Mouse (Mus musculus) layer of hippocampus, adult 2 months (tissue): ENCODE data around the gene Sapcd2. TPM values are rescaled to one million over a fixed set of nuclear protein-coding genes. Genes with fewer than 3 reads are reported as not detected.

Source experiments
- DNase-seq, 2 experiments: peaks; one replicate each; pipeline ENCODE4 v3.0.0; 2022; ENCODE audit warnings: low spot score in 2 of 2
- H3K27ac ChIP-seq: fragments of 200-600 bp; 2 replicates; pipeline ENCODE4 v1.8.1; 2022
- H3K4me3 ChIP-seq: fragments of 200-600 bp; 2 replicates; pipeline ENCODE4 v1.8.1; 2022; ENCODE audit warnings: mild to moderate bottlenecking
- CTCF ChIP-seq: fragments of 200-600 bp; conservative IDR thresholded peaks from 2 replicates; pipeline ENCODE4 v1.8.1; 2022; ENCODE audit warnings: antibody characterized with exemption, mild to moderate bottlenecking, moderate library complexity
- total RNA-seq, 2 experiments: library from RNA; stranded (reverse); gene quantifications; 2 replicates each; pipeline ENCODE4 v1.2.3; 2021

Gene Sapcd2
- total RNA-seq, 2 experiments from 2014 or later = 3.0 to 4.0 TPM

DNA sequence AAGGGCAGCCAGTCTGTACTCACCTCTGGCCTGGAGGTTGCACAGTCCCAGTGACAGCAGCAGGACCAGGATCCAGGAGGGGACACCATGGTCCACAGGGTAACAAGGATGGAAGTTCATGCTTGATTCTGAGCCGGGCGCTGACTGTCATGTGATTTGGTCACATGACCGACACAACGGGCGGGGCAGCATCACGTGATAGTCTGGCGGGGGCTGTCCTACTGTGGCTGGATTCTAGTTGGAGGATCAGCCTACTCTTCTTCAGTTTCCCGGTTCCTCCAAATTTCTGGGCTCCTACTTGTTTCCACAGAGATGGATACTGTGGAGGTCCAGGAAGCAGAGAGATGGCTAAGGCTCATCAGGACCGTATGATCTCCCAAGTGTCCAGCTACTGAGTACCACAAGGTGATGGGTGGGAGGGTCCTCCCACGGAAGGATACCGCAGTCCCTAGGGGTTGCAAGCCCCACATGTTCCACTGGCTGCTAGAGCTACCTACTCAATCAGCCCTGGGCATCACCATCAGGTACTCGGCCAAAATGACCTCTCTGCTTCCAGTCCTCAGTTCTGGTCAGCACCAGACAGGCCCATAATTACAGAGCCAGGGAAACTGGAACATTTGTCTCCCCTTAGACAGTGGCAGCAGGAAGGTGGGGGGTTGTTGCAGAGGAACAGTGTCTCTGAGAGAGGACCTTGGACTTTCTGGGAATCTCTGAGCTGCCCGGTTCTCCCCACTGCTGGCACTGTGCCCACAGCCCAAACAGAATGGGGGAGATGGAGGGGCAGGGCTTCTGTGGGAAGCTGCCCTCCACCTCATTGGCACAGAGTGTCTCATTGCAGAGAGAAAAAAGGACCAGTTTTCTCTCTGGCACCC lies 15.7 kb upstream of the Sapcd2 start, which contains the start of gene Dpp7:
TSS of gene Dpp7 (minus strand) at position 152 of the 872 bp plus-strand sequence.
- H3K27ac ChIP-seq = peak within 1 kb of the TSS; percentile 72

DNA sequence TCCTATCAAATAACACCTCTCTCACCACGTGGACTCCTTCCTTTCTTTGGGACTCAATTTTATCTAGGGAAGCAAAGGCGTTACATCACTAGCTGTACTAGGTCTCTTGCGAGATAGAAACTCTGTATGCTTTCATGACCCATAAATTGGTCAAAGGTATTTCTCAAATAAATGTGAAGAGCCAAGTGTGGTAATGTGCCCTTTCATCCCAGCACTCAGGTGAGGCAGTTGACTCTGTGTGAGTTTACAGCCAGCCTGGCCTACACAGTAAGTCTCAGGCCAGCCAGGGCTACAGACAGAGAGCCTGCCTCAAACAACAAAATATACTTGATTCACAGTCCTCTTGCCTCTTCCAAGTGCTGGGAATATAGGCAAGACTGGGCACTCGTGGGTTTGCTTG lies 12.3 kb upstream of the Sapcd2 start:
- Histone ChIP-seq H3K4me3 (no peak overlapping the region), H3K27ac (no peak overlapping the region)
- TF ChIP-seq CTCF = no peak
- no peak for DNase-seq

More for the DNA sequence above, 15.7 kb upstream of the Sapcd2 start, which contains the start of gene Dpp7:
- H3K4me3 ChIP-seq = peak within 1 kb of the TSS; percentile 76
- no peak for TF ChIP-seq CTCF
- DNase-seq = peak; percentile 82 to 87

DNA sequence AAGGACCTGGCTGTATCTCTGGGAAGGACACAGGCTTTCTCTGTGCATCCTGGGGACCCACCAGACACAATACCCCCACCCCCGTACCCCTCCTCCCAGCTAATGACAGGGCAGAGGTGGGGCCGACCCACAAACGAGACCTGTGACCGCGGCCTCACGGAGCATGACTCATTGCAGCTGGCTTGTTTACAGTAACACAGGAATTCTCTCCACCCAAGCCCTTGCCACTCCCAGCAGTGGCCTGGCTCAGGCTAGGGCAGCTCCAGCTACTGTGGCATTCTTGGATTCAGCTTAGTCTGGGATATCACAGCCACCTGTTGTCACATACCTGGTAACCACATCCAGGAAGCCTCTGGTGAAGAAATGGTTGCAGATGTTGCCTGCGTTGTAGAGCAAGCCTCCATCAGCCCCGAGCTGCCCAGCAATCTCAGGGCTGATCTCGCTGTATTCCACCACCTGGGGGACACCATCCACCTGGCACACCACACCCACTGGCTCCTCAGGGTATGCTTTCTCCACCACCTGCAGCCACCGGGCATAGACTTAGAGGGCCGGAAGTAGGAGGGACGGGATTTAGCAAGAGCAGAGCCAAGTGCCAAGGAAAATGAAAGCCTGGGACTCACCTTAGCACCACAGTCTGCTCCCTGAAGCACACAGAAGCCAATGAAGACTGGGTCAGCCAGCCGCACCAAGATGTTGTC lies 8.5 kb upstream of the Sapcd2 start:
- no peak overlapping the region for H3K27ac ChIP-seq
- TF ChIP-seq CTCF = no peak
- no peak for DNase-seq
- no peak overlapping the region for H3K4me3 ChIP-seq

DNA sequence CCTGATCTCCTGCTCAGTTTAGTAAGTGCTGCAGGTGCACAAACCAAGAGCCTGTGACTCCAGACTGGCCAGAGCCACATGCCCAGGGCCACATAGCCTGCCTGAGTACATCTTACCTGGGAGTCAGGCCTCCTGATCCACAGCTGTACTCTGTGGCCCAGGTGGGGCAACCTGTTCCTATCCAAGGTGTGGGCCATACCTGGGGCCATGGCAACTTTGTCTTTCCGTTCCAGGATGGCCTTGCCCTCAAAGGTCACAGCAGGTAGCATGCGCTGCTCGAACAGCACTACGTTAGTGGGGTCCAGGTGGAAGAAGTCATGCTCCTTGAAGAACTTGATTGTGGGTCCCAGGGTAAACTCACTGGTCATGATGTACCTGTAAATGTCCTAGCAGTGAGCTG lies 7.8 kb upstream of the Sapcd2 start:
- H3K4me3 ChIP-seq = no peak overlapping the region
- no peak for TF ChIP-seq CTCF
- no peak overlapping the region for H3K27ac ChIP-seq
- DNase-seq = no peak

DNA sequence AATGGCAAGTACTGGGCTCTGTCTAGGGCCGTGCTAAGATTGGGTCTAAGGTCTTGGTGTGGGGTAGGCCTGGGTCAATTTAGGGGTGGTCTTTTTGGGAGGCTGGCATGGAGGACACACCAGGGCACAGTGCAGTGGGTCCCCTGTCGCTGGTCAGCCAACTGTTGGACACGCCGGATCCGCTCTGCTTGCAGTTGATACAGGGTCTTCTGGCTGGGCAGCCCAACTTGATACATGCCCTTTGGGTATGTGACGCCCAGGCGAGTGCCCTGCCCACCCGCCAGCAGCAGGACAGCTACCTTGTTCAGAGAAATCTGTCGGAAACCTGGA lies 7.4 kb upstream of the Sapcd2 start:
- H3K27ac ChIP-seq = 0 out of 2 replicates have a peak overlapping the region, but pooled peaks have one; percentile 76
- TF ChIP-seq CTCF = no peak
- H3K4me3 ChIP-seq = peak overlapping the region; percentile 78
- no peak for DNase-seq

DNA sequence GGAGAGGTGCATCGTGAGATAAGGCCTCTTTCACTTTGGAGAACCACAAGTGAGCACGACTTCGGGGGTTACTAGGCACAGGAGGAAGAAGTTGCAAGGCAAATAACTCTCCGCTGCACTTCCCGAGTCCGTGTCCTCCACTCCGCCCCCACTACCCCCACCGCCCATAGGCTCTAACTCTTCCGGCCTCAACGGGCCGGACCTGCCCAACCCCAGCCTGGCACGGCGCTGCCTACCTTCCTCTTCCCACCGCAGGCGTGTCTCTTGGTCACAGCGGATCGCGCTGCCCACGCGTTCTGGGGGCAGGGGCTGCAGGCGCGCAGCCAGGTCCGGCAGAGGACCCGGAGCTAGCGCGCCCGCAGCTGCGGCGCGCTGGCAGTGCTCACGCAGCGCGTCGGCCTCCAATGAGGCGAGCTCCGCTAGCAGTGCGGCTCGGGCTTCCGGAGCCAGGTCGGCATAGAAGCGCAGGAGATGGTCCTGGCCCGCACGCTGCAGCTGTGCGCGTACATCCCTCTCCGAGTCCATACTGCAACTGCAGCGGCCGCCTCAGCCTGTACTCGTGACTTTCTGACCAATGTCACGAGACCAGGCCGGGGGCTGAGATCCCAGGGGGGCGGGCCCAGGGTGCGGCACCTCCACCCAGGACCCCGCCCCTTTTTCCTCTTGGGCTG lies 6.9 kb upstream of the Sapcd2 start, which contains the start of gene Uap1l1:
TSS of gene Uap1l1 (minus strand) at position 592 of the 671 bp plus-strand sequence.
- DNase-seq = peak; percentile 41 to 65
- TF ChIP-seq CTCF = no peak
- Histone ChIP-seq H3K4me3 (peak within 1 kb of the TSS; percentile 78), H3K27ac (peak within 1 kb of the TSS; percentile 76)

DNA sequence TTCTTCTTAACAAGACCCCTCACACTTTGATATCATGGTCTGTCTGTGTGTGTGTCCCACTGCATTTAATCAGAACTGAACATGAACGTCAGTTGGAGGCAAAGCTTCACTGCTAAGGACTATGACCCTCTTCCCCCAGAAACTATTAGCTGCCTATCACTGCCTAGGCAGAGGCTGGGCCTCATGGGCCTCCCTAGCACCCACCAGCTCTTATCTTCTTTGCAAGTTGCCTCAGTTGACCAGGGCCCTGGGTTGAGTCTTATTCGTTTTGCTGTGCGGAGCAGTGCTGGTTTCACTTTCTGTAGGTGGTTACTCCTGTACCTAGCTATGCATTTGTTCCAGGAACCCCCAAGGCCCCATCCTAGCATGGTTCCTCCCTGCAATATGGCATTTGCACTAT lies 2.1 kb upstream of the Sapcd2 start:
- TF ChIP-seq CTCF = no peak
- no peak overlapping the region for H3K27ac ChIP-seq
- no peak for DNase-seq

DNA sequence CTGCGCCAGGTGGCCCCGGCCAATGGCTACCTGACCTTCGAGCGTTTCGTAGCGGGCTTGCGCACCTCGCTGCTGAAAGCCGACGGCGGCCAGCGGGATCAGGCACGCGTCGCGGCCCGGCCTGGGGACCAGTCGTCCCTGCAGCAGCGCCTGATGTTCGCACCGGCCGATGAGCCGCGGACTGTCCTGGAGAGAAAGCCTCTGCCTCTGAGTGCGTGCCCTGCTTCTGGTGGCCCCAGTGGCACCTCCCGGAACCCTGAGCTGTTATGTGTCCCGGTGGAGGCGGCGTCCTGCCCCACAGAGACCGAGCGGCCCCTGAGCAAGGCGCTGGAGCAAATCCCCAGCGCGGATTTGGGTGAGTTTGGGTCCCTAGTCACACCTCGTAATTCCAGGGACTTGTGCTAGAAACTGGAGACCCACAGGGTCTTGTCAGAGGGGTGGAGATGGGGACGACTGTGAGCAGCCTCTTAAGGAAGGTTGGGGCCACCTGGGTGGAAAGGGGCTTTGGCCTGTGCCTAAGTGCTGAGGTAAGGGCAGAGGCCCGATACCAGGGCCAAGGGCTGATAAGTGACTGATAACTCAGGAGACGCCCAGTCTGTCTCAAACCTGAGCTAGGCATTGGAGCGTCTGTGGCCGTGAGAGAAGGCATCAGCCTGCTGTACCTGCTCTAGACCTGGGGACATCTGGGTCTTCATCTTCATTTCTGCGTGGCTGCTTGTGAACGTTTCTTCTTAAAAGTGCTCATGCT lies 697 bp downstream of the Sapcd2 start:
- Histone ChIP-seq H3K4me3 (peak overlapping the region; percentile 58), H3K27ac (no peak overlapping the region)
- no peak for TF ChIP-seq CTCF
- DNase-seq = no peak

More for the DNA sequence above, 2.1 kb upstream of the Sapcd2 start:
- no peak overlapping the region for H3K4me3 ChIP-seq

DNA sequence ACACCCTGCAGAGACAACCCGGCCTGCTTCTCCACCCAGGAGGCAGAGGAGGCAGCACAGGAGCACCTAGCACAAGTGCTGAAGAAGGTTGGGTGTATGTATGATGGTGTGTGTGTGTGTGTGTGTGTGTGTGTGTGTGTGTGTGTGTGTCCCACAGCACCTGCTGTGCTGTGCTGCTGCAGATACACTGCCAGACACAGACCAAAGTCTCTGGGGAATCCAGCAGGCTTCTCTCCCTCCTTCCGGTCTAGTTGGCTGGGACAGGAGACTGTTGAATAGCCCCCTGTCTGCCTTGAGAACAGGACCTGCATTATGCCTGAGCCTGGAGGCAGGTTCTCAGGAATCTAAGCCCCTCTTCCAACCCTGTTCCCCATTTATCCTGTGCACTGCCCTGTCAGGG lies 1.3 kb downstream of the Sapcd2 start:
- DNase-seq = no peak
- H3K4me3 ChIP-seq = peak overlapping the region; percentile 58; the same call in 1 of the 2 replicates
- no peak overlapping the region for H3K27ac ChIP-seq
- no peak for TF ChIP-seq CTCF

DNA sequence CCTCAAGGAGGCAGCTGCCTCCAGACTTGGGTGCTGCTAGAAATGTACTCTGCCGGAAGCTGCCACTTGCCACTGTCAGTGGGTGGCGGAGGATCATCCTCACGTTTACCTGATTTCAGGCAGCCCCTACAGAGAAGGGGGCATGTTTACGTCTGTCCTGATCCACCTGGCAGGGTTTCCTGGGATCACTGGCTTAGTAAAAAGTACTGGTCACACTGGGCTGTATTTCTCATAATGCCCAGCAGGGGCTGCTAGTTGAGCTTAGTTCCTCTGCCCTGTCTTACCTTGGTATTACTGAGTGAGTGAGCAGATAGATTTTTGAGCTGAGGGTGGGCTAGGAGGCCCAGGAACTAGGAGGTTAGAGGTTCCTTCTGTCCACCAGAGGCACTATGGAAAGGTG lies 4.5 kb downstream of the Sapcd2 start:
- peak; percentile 41 to 60 for DNase-seq
- peak; percentile 92 for TF ChIP-seq CTCF
- Histone ChIP-seq H3K4me3 (no peak overlapping the region), H3K27ac (no peak overlapping the region)

DNA sequence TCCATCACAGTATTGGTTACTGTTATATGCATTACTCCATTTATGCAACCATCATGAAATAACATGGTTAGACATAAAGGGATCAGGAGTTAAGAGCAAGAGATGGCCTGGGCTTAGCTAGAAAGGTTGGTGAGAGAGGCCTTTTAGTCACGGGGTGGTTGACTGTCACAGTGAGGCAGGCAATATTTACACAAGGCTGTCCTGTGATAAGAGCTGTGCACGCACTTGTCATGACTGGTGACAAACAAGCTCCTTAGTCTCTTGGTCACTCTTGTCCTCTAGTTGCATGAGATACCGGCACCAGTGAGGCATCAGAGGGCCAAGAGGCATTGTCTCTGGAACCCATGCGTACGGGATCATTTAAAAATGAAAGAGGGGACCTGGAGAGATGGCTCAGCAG lies 12.4 kb downstream of the Sapcd2 start:
- Histone ChIP-seq H3K27ac (no peak overlapping the region), H3K4me3 (no peak overlapping the region)
- no peak for TF ChIP-seq CTCF
- DNase-seq = no peak

DNA sequence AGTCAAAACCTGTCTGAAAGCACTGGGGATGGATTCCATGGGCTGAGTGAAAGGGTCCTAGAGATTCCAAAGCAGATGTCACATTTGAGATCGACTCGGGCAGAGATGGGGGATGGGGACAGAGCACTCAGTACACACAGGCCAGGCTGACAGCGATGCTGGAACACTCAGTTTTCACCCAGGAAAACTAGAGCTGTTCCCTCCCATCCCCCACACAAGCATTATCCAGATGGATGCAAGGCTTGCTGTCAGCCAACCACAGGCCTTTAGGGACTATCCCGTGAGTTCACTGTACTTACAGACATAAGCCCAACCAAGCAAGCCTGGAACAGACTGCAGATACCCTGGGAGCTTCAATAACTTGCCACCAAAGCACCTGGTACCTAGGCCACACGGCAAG lies 19.1 kb downstream of the Sapcd2 start:
- no peak for DNase-seq
- Histone ChIP-seq H3K4me3 (no peak overlapping the region), H3K27ac (no peak overlapping the region)
- TF ChIP-seq CTCF = no peak
